Mouse (Mus musculus) bone marrow, adult 2 months (tissue): ENCODE measurements around the gene D430019H16Rik.

Experiments
- CTCF ChIP-seq: fragments of 200-500 bp; IDR thresholded peaks from 2 replicates; pipeline ENCODE4 v1.5.1; 2011; ENCODE audit warnings: low read length, control low read depth; ENCODE audit not compliant: control insufficient read depth, insufficient read depth
- POLR2A ChIP-seq: fragments of 200-500 bp; IDR thresholded peaks from 2 replicates; pipeline ENCODE4 v1.6.1; 2011; ENCODE audit warnings: low read depth, mild to moderate bottlenecking, control low read depth, low read length, borderline replicate concordance; ENCODE audit not compliant: control insufficient read depth

DNA sequence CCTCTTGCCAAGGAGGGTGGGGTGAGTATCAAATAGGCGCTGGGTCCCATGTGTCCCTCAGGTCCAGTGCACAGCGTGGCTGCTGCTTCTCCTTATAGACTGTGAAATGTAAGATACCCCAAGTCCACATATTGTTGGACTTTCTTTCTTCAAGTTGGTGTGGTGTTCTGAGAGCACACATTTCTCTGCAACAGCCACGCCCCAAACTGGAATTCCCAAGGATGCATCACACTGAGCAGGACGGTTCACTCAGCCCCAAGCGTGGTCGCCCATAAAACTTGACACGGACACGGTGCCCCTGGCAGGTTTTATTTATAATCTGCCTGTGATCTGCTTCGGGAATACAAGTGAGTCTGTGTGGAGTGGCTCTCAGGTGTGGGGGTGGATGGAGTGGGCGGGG is 60.5 kb downstream of the D430019H16Rik start:
- TF ChIP-seq CTCF (no peak), POLR2A (no peak)
